Comparison of ENCODE assay signal across 8 mouse cellular contexts in the genomic region with DNA sequence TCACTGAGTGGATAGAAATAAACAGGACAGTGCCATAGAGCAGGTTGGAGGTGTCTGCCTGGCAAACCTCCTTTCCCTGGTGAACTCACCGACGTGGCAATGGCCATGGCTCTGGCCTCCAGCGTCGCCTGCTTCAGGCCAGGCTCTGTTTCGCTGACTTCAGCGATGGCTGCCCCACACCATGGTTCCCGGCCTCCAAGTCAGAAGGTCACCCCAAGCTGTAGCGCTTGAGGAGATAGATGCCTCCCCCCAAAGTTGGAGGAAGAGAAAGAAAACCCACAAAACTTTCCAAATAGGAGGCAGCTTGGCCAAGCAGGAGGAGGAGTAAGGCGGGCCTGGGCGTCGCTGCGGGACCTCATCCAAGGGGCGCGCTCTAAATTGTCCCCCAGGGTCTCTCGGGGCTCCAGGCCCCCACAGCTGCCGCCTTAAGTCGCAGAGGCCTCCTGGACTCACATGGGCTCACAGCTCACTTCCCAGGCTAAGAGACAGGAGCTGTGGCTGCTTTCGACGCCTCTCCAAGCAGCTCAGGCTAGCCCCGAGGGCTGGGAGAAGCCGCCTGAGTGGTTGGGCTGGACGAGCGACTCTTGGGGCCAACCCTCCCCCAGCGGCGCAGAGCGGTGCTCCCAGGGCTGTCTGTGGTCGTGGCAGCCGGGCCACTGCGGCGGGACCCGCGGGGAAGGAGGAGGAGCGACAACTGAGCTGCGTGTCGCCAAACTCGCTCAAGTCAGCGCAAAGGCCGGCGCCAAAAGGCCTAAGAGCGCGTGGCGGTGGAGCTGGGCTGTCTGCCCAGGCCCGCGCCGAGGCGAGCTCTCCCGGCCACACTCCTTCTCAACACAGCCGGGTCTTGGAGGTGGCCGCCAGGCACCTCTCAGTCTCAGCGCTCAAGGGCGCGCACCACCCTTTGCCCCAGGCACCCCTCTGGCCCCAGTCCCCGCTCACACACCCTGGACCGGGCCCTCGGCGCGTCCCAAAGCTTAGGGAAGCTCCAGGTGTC. TPM values are rescaled to one million over a fixed set of nuclear protein-coding genes. Genes with fewer than 3 reads are reported as not detected.
A peak's percentile ranks its signal among the peaks of the same experiment; 100 is the strongest.
DNase-seq lines count a peak whose midpoint lies in the region; ATAC-seq and TF ChIP-seq lines count a peak whose summit lies in the region.

Gene Efs (minus strand): TSS at position 778 of the 994 bp plus-strand sequence.

- peak; percentile 76 for DNase-seq in adrenal gland, postnatal 14 days
- peak; percentile 48 to 72 for DNase-seq in cerebellum, postnatal 4 days (ENCODE audit: low spot score in 2 of 2)
- peak; percentile 81 for DNase-seq in gastrocnemius, adult 2 months
- DNase-seq in hindbrain, embryonic 14.5 days (ENCODE audit: low spot score) = peak; percentile 57
- DNase-seq in limb, embryonic 11.5 days (ENCODE audit: low spot score) = peak; percentile 81
- no peak for DNase-seq in c-Kit-positive CD71-positive TER-119-positive erythroid progenitor cells, embryonic 14.5 days (ENCODE audit: low spot score)

- H3K4me2 ChIP-seq in hindbrain, embryonic 14.5 days (replicated peaks) = peak within 1 kb of the TSS; percentile 83
- peak within 1 kb of the TSS; percentile 83 for H3K4me2 ChIP-seq in limb, embryonic 11.5 days (ENCODE audit: low read depth, severe bottlenecking)
- H3K4me2 ChIP-seq in midbrain, embryonic 13.5 days (replicated peaks) = peak within 1 kb of the TSS; percentile 69

- 3% methylated on average over 56 of the region's 57 CpGs for WGBS in hindbrain, embryonic 14.5 days
- WGBS in limb, embryonic 11.5 days = under 1% methylated on average over 56 of the region's 57 CpGs
- WGBS in midbrain, embryonic 13.5 days = under 1% methylated on average over 53 of the region's 57 CpGs

- peak within 1 kb of the TSS; percentile 89 for H3K27ac ChIP-seq in gastrocnemius, adult 2 months
- H3K27ac ChIP-seq in hindbrain, embryonic 14.5 days = peak within 1 kb of the TSS; percentile 83
- H3K27ac ChIP-seq in limb, embryonic 11.5 days (replicated peaks; ENCODE audit: low read depth, low read length) = peak within 1 kb of the TSS; percentile 99
- H3K27ac ChIP-seq in midbrain, embryonic 13.5 days = peak within 1 kb of the TSS; percentile 91
- H3K27ac ChIP-seq in testis, adult 2 months (ENCODE audit: control insufficient read depth, insufficient read depth, low read depth, low read length) = peak within 1 kb of the TSS; percentile 27

- peak within 1 kb of the TSS; percentile 74 for H3K9ac ChIP-seq in hindbrain, embryonic 14.5 days
- H3K9ac ChIP-seq in limb, embryonic 11.5 days (ENCODE audit: low read length) = peak within 1 kb of the TSS; percentile 92
- peak within 1 kb of the TSS; percentile 73 for H3K9ac ChIP-seq in midbrain, embryonic 13.5 days (replicated peaks)

- peak within 1 kb of the TSS; percentile 77 for H3K4me3 ChIP-seq in gastrocnemius, adult 2 months
- H3K4me3 ChIP-seq in hindbrain, embryonic 14.5 days (replicated peaks; ENCODE audit: low read length) = peak within 1 kb of the TSS; percentile 45
- peak within 1 kb of the TSS; percentile 53 for H3K4me3 ChIP-seq in limb, embryonic 11.5 days (ENCODE audit: low read depth, low read length)
- peak within 1 kb of the TSS; percentile 54 for H3K4me3 ChIP-seq in midbrain, embryonic 13.5 days (replicated peaks)
- peak within 1 kb of the TSS; percentile 75 for H3K4me3 ChIP-seq in testis, adult 2 months (ENCODE audit: control insufficient read depth, low read depth, low read length)

- H3K27me3 ChIP-seq in hindbrain, embryonic 14.5 days (ENCODE audit: control insufficient read depth, insufficient read depth, low read length) = no peaks in the 10 kb centered on the region
- no peaks in the 10 kb centered on the region for H3K27me3 ChIP-seq in limb, embryonic 11.5 days (ENCODE audit: control insufficient read depth, insufficient read depth, low read length)
- no peaks in the 10 kb centered on the region for H3K27me3 ChIP-seq in midbrain, embryonic 13.5 days
- H3K27me3 ChIP-seq in testis, adult 2 months (ENCODE audit: control insufficient read depth, insufficient read depth, low read length) = no peaks in the 10 kb centered on the region

- ATAC-seq in hindbrain, embryonic 14.5 days (ENCODE audit: low FRiP score) = peak; percentile 69
- peak; percentile 58 for ATAC-seq in limb, embryonic 11.5 days (ENCODE audit: insufficient number of reproducible peaks, low FRiP score, low TSS enrichment, low read depth)
- ATAC-seq in midbrain, embryonic 13.5 days = peak; percentile 68

- TF ChIP-seq CTCF in gastrocnemius, adult 2 months (IDR thresholded peaks at IDR 0.05) = no peak
- no peak for TF ChIP-seq CTCF in testis, adult 2 months (IDR thresholded peaks at IDR 0.05; ENCODE audit: control insufficient read depth, insufficient read depth, insufficient replicate concordance, low read depth, low read length)

- peaks cover 11% of the 10 kb centered on the region; the same call in 1 of the 2 replicates for H3K9me3 ChIP-seq in hindbrain, embryonic 14.5 days (ENCODE audit: control insufficient read depth, low read length)
- H3K9me3 ChIP-seq in limb, embryonic 11.5 days (ENCODE audit: control insufficient read depth, low read length) = peaks cover 10% of the 10 kb centered on the region; the same call in 1 of the 2 replicates
- peaks cover 15% of the 10 kb centered on the region for H3K9me3 ChIP-seq in midbrain, embryonic 13.5 days

- H3K4me1 ChIP-seq in hindbrain, embryonic 14.5 days (replicated peaks; ENCODE audit: control insufficient read depth, insufficient read depth, low read length) = peaks cover 18% of the 10 kb centered on the region; the same call in 1 of the 2 replicates
- H3K4me1 ChIP-seq in limb, embryonic 11.5 days (ENCODE audit: control insufficient read depth, insufficient read depth, low read length) = peaks cover 20% of the 10 kb centered on the region
- peaks cover 44% of the 10 kb centered on the region for H3K4me1 ChIP-seq in midbrain, embryonic 13.5 days (replicated peaks)
- peaks cover 14% of the 10 kb centered on the region for H3K4me1 ChIP-seq in testis, adult 2 months (ENCODE audit: control insufficient read depth, insufficient read depth, low read length)

- no peaks in the 10 kb centered on the region for H3K36me3 ChIP-seq in hindbrain, embryonic 14.5 days (replicated peaks; ENCODE audit: control insufficient read depth, insufficient read depth)
- H3K36me3 ChIP-seq in limb, embryonic 11.5 days (ENCODE audit: control insufficient read depth, insufficient read depth, low read length) = peaks cover 10% of the 10 kb centered on the region; the same call in 1 of the 2 replicates
- H3K36me3 ChIP-seq in midbrain, embryonic 13.5 days = peaks cover 16% of the 10 kb centered on the region
- no peaks in the 10 kb centered on the region for H3K36me3 ChIP-seq in testis, adult 2 months (ENCODE audit: control insufficient read depth, insufficient read depth, low read length)

- no peak for TF ChIP-seq POLR2A in testis, adult 2 months (IDR thresholded peaks at IDR 0.05; ENCODE audit: control insufficient read depth, low read depth, low read length)

- intact Hi-C loops in gastrocnemius, adult 2 months (cut with DNase I) = no loop called here

RNA-seq across cellular contexts. Expression of gene Efs, which starts in this region (rescaled TPM):
- total RNA-seq in adrenal gland, postnatal 14 days (2021) = 3.1 and 6.2 TPM in 2 replicates
- total RNA-seq in gastrocnemius, adult 2 months (2021) = 1 to 10 TPM; 1.1 to 1.4 TPM
- 15.4 and 15.6 TPM in 2 replicates for polyA plus RNA-seq in hindbrain, embryonic 14.5 days (2014; fragmentation: Nextera tagmentation; extraction: Ambion mirVana)
- 42.7 and 44.6 TPM in 2 replicates for polyA plus RNA-seq in limb, embryonic 11.5 days (2014; fragmentation: Nextera tagmentation; extraction: Ambion mirVana)
- polyA plus RNA-seq in midbrain, embryonic 13.5 days (2015; fragmentation: Nextera tagmentation; extraction: Ambion mirVana) = 18.0 and 21.6 TPM in 2 replicates
- 1.6 and 1.7 TPM in 2 replicates for polyA plus RNA-seq in testis, adult 2 months (2012; rRNA removed)

Comparison
In these comparisons a context has a peak if more than half of its experiments do, and no peak if none do; other contexts are left out.
1. H3K27ac ChIP-seq: peak in every context shown above with its lines; median percentile 99 in limb, embryonic 11.5 days; 91 in midbrain, embryonic 13.5 days; 89 in gastrocnemius, adult 2 months; 83 in hindbrain, embryonic 14.5 days; 27 in testis, adult 2 months.